Mouse (Mus musculus): Measurements from ENCODE around the gene Brd1. TPM values are rescaled to one million over a fixed set of nuclear protein-coding genes. Genes with fewer than 3 reads are reported as not detected.

The Brd1 gene
- polyA plus RNA-seq, 1 experiment, result 10.3 TPM

Other genes with a start within 250 kb of the Brd1 start
- not detected in 2 replicates for gene Zdhhc25, start 133.9 kb downstream of the Brd1 start, polyA plus RNA-seq (2012; ENCODE audit: insufficient read depth, insufficient read length, missing spikeins)
- gene Zbed4, start 17.4 kb upstream of the Brd1 start, polyA plus RNA-seq (2012; ENCODE audit: insufficient read depth, insufficient read length, missing spikeins), result 2.9 and 3.8 TPM in 2 replicates
- gene Alg12, start 85.1 kb upstream of the Brd1 start, polyA plus RNA-seq (2012; ENCODE audit: insufficient read depth, insufficient read length, missing spikeins), result 6.0 and 7.2 TPM in 2 replicates
- gene Creld2, start 85.4 kb upstream of the Brd1 start, polyA plus RNA-seq (2012; ENCODE audit: insufficient read depth, insufficient read length, missing spikeins), result 7.8 and 12.6 TPM in 2 replicates
- 29.2 and 73.9 TPM in 2 replicates for gene Pim3, start 128.0 kb upstream of the Brd1 start, polyA plus RNA-seq (2012; ENCODE audit: insufficient read depth, insufficient read length, missing spikeins)
- gene Ttll8, start 220.2 kb upstream of the Brd1 start, polyA plus RNA-seq (2012; ENCODE audit: insufficient read depth, insufficient read length, missing spikeins), result not detected in 2 replicates
- not detected in 2 replicates for gene Mlc1, start 244.8 kb upstream of the Brd1 start, polyA plus RNA-seq (2012; ENCODE audit: insufficient read depth, insufficient read length, missing spikeins)
- not detected in 2 replicates for gene Mov10l1, start 248.7 kb upstream of the Brd1 start, polyA plus RNA-seq (2012; ENCODE audit: insufficient read depth, insufficient read length, missing spikeins)

Measured in brown adipose tissue, adult 24 weeks (tissue).